Mouse (Mus musculus) induced T-regulatory cell, adult 2 months (primary cell): ENCODE results near the gene Smad9.
A peak's percentile ranks its signal among the peaks of the same experiment; 100 is the strongest.

Source experiments
- DNase-seq: peaks from one replicate; pipeline ENCODE4 v3.0.0-alpha.2; 2012; ENCODE audit warnings: low read depth

The Smad9 gene

GRCm38 (mm10) chr3:54809111-54809510, 53.7 kb downstream of the Smad9 start:
- DNase-seq: peak; percentile 57

DNA sequence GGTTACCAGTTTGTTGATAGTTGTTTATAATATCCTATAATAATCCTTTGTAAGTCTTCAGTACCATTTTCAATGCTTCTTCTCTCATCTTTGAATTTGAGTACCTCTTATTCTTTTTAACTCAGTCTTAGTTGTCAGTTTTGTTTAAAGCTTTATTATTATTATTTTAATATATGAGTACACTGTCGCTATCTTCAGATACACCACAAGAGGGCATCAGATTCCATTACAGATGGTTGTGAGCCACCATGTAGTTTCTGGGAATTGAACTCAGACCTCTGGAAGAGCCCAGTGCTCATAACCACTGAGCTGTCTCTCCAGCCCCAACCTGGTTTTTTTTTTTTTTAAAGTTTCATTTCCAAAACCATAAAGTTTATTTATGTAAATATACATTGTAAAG, 56.2 kb downstream of the Smad9 start:
- peak; percentile 41 for DNase-seq

DNA sequence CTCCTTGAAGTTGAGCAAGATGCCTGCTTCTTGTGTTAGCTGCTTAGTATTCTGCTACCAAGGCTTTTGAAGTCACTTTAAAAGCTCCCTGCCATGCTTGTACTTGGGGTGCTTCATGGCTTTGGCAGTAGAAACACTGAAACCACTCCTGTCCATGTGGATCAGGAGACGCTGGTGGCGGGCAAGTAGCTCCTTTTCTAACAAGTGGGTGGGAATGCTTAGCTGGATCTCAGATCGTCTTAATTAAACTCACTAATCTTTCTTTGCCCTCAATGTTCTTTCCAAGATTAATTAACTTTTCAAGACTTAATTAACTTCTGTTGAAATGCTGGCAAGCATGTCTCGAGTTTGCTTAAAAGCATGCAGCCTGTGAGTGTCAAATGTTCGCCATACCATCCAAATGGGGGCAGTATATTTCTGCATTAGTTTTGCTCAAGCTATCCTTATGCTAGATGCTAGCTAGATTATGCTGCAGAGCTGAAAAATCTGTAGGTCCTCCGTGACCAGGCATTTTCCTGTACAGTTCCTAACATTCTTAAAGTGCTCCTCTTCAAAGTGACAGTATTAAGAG, 58.1 kb downstream of the Smad9 start:
- DNase-seq: no peak

DNA sequence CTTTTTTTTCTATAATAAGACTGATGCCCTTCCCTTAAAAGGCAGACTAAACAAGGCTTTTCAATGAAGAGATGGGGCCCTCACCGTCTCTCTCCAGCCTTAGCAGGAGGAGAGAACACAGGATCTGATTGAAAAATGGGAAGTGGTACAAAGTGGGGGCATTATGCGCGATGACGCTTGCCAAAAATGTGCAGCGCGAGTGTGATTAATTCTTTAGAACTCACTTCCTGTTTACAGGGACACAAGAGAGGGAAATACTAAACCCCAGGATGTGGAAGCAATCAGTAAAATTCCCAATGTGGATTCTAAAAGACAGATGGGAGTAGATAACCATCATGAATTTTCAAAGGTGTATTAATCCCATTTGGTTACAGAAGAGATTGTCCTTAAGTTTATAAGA, 59.2 kb downstream of the Smad9 start:
- DNase-seq: no peak

DNA sequence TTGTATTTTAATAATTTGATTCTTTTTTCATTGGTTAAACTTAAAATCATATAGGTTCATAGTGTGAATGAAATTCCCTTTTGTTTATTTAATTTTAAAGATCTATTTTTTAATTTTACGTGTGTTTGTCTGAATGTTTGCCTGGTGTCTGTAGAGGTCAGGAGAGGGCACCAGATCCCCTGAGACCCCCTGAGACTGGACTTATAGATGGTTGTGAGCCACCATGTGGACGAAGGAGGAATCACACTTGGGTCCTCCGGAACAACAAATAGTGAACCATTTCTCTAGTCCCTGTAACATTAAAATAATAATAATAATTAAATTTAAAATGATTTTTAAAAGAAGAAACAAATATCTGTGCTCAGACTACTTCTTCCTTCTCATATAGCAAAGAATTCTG, 59.9 kb downstream of the Smad9 start:
- DNase-seq: peak; percentile 76

- DNase-seq: no peak
Observed at GRCm38 (mm10) chr3:54822526-54822925, 67.1 kb downstream of the Smad9 start.

GRCm38 (mm10) chr3:54832491-54832890, 77.1 kb downstream of the Smad9 start:
- DNase-seq: no peak

DNA sequence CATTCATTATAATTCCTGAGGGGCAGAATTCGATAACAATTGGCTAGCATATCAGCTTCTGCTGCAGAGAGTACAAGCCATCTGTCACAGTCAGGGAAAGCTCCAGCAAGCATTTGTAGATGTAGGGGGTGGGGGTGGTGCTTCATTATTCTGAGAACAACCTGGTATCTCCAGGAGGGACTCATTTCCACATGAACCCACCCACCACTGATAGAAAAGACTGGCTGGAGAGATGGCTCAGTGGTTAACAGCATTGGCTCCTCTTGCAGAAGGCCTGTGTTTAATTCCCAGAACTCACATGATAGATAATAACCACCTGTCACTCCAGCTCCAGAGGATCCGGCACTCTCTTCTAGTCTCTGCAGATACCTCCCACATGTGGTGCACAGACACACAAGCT, 80.0 kb downstream of the Smad9 start:
- no peak for DNase-seq
